Mouse (Mus musculus): Measurements from ENCODE around the gene Gm49355. TPM values are rescaled to one million over a fixed set of nuclear protein-coding genes. Genes with fewer than 3 reads are reported as not detected.

The Gm49355 gene
- polyA plus RNA-seq (2012; rRNA removed): 0.03 and 0.06 TPM in 2 replicates

GRCm38 (mm10) chr14:12283641-12284040, at the start of gene Gm49355:
Gene Gm49355, plus strand, starts transcription at chr14:12283976.

GRCm38 (mm10) chr14:12284141-12284912, 551 bp downstream of the Gm49355 start, which contains the start of gene 3830406C13Rik:
Gene 3830406C13Rik, plus strand, starts transcription at chr14:12284173.

GRCm38 (mm10) chr14:12348089-12348488, 64.3 kb downstream of the Gm49355 start, which contains the start of gene Fezf2:
Gene Fezf2, minus strand, starts transcription at chr14:12348189.

Other genes starting within 250 kb of the Gm49355 start
- gene 3830406C13Rik, start 197 bp downstream of the Gm49355 start, polyA plus RNA-seq (2012; rRNA removed): 2.4 and 2.6 TPM in 2 replicates
- not detected in 2 replicates for gene Fezf2, start 64.2 kb downstream of the Gm49355 start, polyA plus RNA-seq (2012; rRNA removed)